Mouse (Mus musculus) G1E (cell line): ENCODE measurements around the gene Gramd1b.

ENCODE experiments used
- CTCF ChIP-seq: IDR thresholded peaks from 2 replicates; pipeline ENCODE4 v1.5.1; 2012; ENCODE audit warnings: low read depth, low read length, inconsistent platforms, mixed read lengths
- GATA1 ChIP-seq: IDR thresholded peaks from 2 replicates; pipeline ENCODE4 v1.6.1; 2012; ENCODE audit warnings: borderline replicate concordance, low read length, inconsistent platforms, mixed read lengths
- GATA2 ChIP-seq: IDR thresholded peaks from 2 replicates; pipeline ENCODE4 v1.6.1; 2012; ENCODE audit warnings: low read depth, low read length, inconsistent platforms, borderline replicate concordance

DNA sequence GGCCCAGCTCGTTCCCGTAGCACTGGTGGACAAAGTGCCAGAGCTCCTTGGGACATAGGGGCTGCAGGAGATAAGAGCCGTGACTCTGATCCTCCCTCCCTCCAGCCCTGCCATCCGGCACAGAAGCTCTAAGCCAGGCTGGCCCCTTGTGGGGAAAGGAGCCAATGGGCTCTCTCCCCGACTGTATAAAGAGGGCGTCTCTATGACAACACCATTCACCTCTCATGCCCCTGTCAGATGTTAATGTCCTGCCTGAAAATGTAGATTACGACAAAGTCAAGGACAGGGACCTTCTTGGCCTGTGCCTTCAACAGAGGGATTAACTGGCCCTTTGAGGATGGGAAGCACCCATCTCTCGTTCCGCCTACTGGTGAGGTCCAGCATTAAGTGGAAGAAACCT is 219.4 kb downstream of the Gramd1b start:
- TF ChIP-seq GATA1 (no peak), CTCF (no peak), GATA2 (no peak)
